Mouse (Mus musculus) heart, postnatal 10 days (tissue): Measurements from ENCODE around the gene Slc7a10. TPM values are rescaled to one million over a fixed set of nuclear protein-coding genes. Genes with fewer than 3 reads are reported as not detected.
"Not testable (repeated sequence)": the region's sequence is repeated elsewhere in the genome, so short reads cannot be mapped to it uniquely, and the experiment has no call there.

Source experiments
- DNase-seq, 2 experiments: peaks; one replicate each; pipeline ENCODE4 v3.0.0; 2021
- intact Hi-C: fragments of 180-260 bp; cut with DNase I; formaldehyde crosslinking; loops from one replicate; pipeline ENCODE4 v1.15.1; 2025
- total RNA-seq, 2 experiments: library from RNA; stranded (reverse); gene quantifications; 2 replicates each; pipeline ENCODE4 v1.2.3; 2021

The Slc7a10 gene
- total RNA-seq, 2 experiments from 2014 or later = 0.60 to 1.1 TPM

DNA sequence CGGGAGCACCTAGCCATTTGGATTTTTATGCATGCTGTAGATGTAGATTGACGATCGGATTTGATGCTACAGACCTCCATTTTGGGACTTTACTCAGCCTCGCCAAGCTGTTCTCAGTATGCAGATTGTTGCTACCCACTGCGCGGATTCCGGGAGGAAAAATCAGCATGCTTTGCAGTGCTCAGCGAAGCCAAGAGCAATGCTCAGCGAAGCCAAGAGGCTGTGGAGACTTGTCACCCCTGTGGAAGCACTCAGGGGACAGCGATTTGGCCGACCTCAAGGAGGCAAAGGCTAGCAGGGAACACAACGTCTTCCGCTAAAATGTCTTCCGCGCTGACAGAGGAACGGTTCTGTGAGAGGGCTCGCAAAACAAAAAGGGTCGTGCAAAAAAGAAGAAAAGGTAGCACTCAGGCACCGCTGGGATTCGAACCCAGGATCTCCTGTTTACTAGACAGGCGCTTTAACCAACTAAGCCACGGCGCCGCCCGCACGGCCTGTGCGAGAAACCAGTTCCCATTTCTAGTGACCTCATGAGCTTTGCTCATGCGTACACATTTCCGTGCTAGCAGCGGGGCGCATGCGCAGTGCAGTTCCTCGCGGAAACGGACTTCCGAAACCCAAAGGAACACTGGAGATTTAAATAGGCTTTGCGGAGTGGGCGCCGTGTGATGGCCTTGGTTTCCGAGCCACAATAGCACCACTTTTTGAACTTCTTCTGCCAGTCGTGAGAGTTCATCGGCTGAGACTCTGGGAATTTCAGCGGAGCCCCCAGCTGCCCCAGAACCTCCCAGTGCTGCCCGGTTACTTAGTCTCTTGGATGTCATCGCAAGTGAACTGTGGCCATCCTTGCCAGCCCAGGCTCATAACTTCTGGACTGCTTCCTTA lies 48.4 kb downstream of the Slc7a10 start:
- intact Hi-C loops = no loop called here
- DNase-seq = peak; percentile 99

DNA sequence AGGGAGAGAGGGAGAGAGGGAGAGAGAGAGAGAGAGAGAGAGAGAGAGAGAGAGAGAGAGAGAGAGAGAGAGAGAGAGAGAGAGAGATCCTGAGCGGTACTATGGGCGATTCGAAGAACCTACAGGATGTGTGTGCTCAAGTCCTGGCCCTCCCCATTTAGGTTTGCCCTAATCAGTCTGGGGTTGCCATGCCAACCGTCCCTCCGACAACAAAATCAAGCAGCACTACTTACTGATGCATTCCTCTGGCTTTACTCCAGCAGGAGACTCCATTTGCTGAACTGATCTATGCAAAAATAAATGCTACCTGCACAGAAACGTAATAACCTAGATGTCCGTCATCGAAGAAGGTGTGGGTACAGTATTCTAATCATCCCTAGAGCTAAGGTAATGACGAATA lies 49.1 kb downstream of the Slc7a10 start:
- DNase-seq = peak; percentile 60 to 73
- intact Hi-C loops = no loop called here

DNA sequence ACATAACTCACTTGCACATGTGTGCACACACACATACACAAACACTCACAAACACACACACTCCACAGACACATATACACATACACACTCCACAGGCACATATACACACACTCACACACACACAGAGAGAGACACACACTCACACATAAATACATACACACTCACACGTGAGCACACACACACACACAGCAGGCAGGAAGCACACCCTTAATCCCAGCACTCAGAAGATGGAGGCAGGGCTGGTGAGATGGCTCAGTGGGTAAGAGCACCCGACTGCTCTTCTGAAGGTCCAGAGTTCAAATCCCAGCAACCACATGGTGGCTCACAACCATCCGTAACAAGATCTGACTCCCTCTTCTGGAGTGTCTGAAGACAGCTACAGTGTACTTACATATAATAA lies 51.8 kb downstream of the Slc7a10 start:
- DNase-seq, intact Hi-C loops: not testable (repeated sequence)

Other genes starting within 250 kb of the Slc7a10 start
- gene Cebpg, start 129.8 kb upstream of the Slc7a10 start, total RNA-seq = 10 to 100 TPM; 19.5 to 24.1 TPM
- 10 to 100 TPM in 1 of 2 experiments, 1 to 10 TPM in 1; 7.6 to 13.7 TPM for gene Cebpa, start 67.1 kb upstream of the Slc7a10 start, total RNA-seq
- 10 to 100 TPM in 1 of 2 experiments, 1 to 10 TPM in 1; 8.7 to 10.1 TPM for gene Lrp3, start 29.1 kb downstream of the Slc7a10 start, total RNA-seq
- gene Gpatch1, start 132.1 kb downstream of the Slc7a10 start, total RNA-seq = 10 to 100 TPM in 1 of 2 experiments, 1 to 10 TPM in 1; 9.2 to 12.1 TPM
- gene Rhpn2, start 147.8 kb downstream of the Slc7a10 start, total RNA-seq = 1 to 10 TPM; 3.5 to 5.6 TPM
- gene Faap24, start 210.5 kb downstream of the Slc7a10 start, total RNA-seq = 1 to 10 TPM; 3.8 to 4.6 TPM
- 10 to 100 TPM; 16.0 to 18.4 TPM for gene Cep89, start 210.7 kb downstream of the Slc7a10 start, total RNA-seq